Comparison of ENCODE assay signal across 8 mouse cellular contexts in genomic region chr3:52242457-52243105, GRCm38 (mm10). TPM values are rescaled to one million over a fixed set of nuclear protein-coding genes. Genes with fewer than 3 reads are reported as not detected.
DNase-seq lines count a peak whose midpoint lies in the region; ATAC-seq and TF ChIP-seq lines count a peak whose summit lies in the region.

No protein-coding gene starts in this region.

- no peaks in the 10 kb centered on the region for H3K79me2 ChIP-seq in liver, adult 2 months (ENCODE audit: control insufficient read depth, insufficient read depth, low read length)

- H3K4me3 ChIP-seq in liver, adult 2 months (ENCODE audit: insufficient read depth, low read depth, low read length), result no peak overlapping the region
- H3K4me3 ChIP-seq in liver, embryonic 11.5 days (ENCODE audit: low read depth, low read length), result no peak overlapping the region
- no peak overlapping the region for H3K4me3 ChIP-seq in forebrain, postnatal 0 days (ENCODE audit: low read depth, low read length)
- no peak overlapping the region for H3K4me3 ChIP-seq in hindbrain, postnatal 0 days (ENCODE audit: low read length)
- H3K4me3 ChIP-seq in midbrain, embryonic 12.5 days, result no peak overlapping the region

- H3K4me1 ChIP-seq in liver, adult 2 months (ENCODE audit: control insufficient read depth, insufficient read depth, low read length), result no peaks in the 10 kb centered on the region
- no peaks in the 10 kb centered on the region for H3K4me1 ChIP-seq in liver, embryonic 11.5 days (replicated peaks; ENCODE audit: control insufficient read depth, insufficient read depth, low read length)
- no peaks in the 10 kb centered on the region for H3K4me1 ChIP-seq in forebrain, postnatal 0 days (ENCODE audit: insufficient read depth)
- no peaks in the 10 kb centered on the region for H3K4me1 ChIP-seq in hindbrain, postnatal 0 days (ENCODE audit: insufficient read depth, low read length)
- H3K4me1 ChIP-seq in midbrain, embryonic 12.5 days, result no peaks in the 10 kb centered on the region

- no peak; the same call in 1 of the 2 replicates for ATAC-seq in liver, embryonic 11.5 days (replicated peaks; ENCODE audit: low FRiP score)
- peak; percentile 91 for ATAC-seq in forebrain, postnatal 0 days
- peak; percentile 81 for ATAC-seq in hindbrain, postnatal 0 days
- ATAC-seq in midbrain, embryonic 12.5 days (ENCODE audit: low FRiP score, low read depth), result peak; percentile 49; the same call in 1 of the 2 replicates

- no peaks in the 10 kb centered on the region for H3K27me3 ChIP-seq in liver, adult 2 months (ENCODE audit: control insufficient read depth, insufficient read depth, low read length)
- H3K27me3 ChIP-seq in liver, embryonic 11.5 days (replicated peaks; ENCODE audit: control insufficient read depth, insufficient read depth, low read length), result no peaks in the 10 kb centered on the region
- no peaks in the 10 kb centered on the region for H3K27me3 ChIP-seq in forebrain, postnatal 0 days (ENCODE audit: insufficient read depth, low read length)
- H3K27me3 ChIP-seq in hindbrain, postnatal 0 days (ENCODE audit: insufficient read depth, low read length), result no peaks in the 10 kb centered on the region
- H3K27me3 ChIP-seq in midbrain, embryonic 12.5 days, result peaks cover 6% of the 10 kb centered on the region

- no peaks in the 10 kb centered on the region for H3K36me3 ChIP-seq in liver, adult 2 months (ENCODE audit: control insufficient read depth, insufficient read depth, low read length)
- no peaks in the 10 kb centered on the region for H3K36me3 ChIP-seq in liver, embryonic 11.5 days (ENCODE audit: control insufficient read depth, insufficient read depth, low read length)
- H3K36me3 ChIP-seq in forebrain, postnatal 0 days (ENCODE audit: insufficient read depth), result no peaks in the 10 kb centered on the region
- no peaks in the 10 kb centered on the region for H3K36me3 ChIP-seq in hindbrain, postnatal 0 days (ENCODE audit: insufficient read depth, low read length)
- H3K36me3 ChIP-seq in midbrain, embryonic 12.5 days, result no peaks in the 10 kb centered on the region

- H3K4me2 ChIP-seq in liver, embryonic 11.5 days, result no peak overlapping the region
- no peak overlapping the region for H3K4me2 ChIP-seq in forebrain, postnatal 0 days (ENCODE audit: low read depth)
- H3K4me2 ChIP-seq in hindbrain, postnatal 0 days (ENCODE audit: low read depth, low read length), result no peak overlapping the region
- H3K4me2 ChIP-seq in midbrain, embryonic 12.5 days (replicated peaks), result no peak overlapping the region

- DNase-seq in liver, adult 2 months (ENCODE audit: extremely low read depth, low read depth, low spot score), result peak; percentile 32
- no peak for DNase-seq in liver, embryonic 11.5 days (ENCODE audit: low spot score)
- peak; percentile 74 for DNase-seq in cerebellum, adult 11 months
- peak; percentile 90 for DNase-seq in forebrain, postnatal 0 days
- DNase-seq in hindbrain, postnatal 0 days (ENCODE audit: low spot score), result peak; percentile 87
- DNase-seq in left cerebral cortex, adult 18-20 months (ENCODE audit: low spot score in 2 of 2), result peak; percentile 82 to 89
- DNase-seq in spleen, postnatal 10 days (ENCODE audit: low spot score in 2 of 2), result peak; percentile 40 to 74

- no peak overlapping the region for H3K9ac ChIP-seq in liver, adult 2 months (ENCODE audit: low read depth, low read length)
- H3K9ac ChIP-seq in liver, embryonic 11.5 days (ENCODE audit: low read depth, low read length), result no peak overlapping the region
- no peak overlapping the region for H3K9ac ChIP-seq in forebrain, postnatal 0 days
- H3K9ac ChIP-seq in hindbrain, postnatal 0 days (replicated peaks; ENCODE audit: low read length), result no peak overlapping the region
- no peak overlapping the region for H3K9ac ChIP-seq in midbrain, embryonic 12.5 days (replicated peaks)

- no peak for TF ChIP-seq POLR2A in liver, adult 2 months (IDR thresholded peaks at IDR 0.05; ENCODE audit: extremely low read depth, insufficient read depth, low read length)

- WGBS in liver, adult 2 months, result 38% methylated on average over 6 of the region's 6 CpGs
- 43% methylated on average over 6 of the region's 6 CpGs for WGBS in liver, embryonic 11.5 days
- WGBS in forebrain, postnatal 0 days, result 39% methylated on average over 6 of the region's 6 CpGs
- 44% methylated on average over 6 of the region's 6 CpGs for WGBS in hindbrain, postnatal 0 days
- WGBS in midbrain, embryonic 12.5 days, result 42% methylated on average over 6 of the region's 6 CpGs

- H3K9me3 ChIP-seq in liver, embryonic 11.5 days (ENCODE audit: control insufficient read depth, low read length), result no peaks in the 10 kb centered on the region
- H3K9me3 ChIP-seq in forebrain, postnatal 0 days (ENCODE audit: low read length), result no peaks in the 10 kb centered on the region
- no peaks in the 10 kb centered on the region for H3K9me3 ChIP-seq in hindbrain, postnatal 0 days (ENCODE audit: low read length)
- no peaks in the 10 kb centered on the region for H3K9me3 ChIP-seq in midbrain, embryonic 12.5 days

- TF ChIP-seq CTCF in liver, adult 2 months (IDR thresholded peaks at IDR 0.05; ENCODE audit: low read depth, low read length), result peak; percentile 52
- TF ChIP-seq CTCF in forebrain, postnatal 0 days (IDR thresholded peaks at IDR 0.05; ENCODE audit: low read depth), result peak; percentile 94
- TF ChIP-seq CTCF in hindbrain, postnatal 0 days (IDR thresholded peaks at IDR 0.05; ENCODE audit: low read depth), result peak; percentile 89

- no peak overlapping the region for H3K27ac ChIP-seq in liver, adult 2 months (replicated peaks; ENCODE audit: insufficient read depth, low read depth, low read length)
- no peak overlapping the region for H3K27ac ChIP-seq in liver, embryonic 11.5 days (ENCODE audit: low read depth, low read length)
- no peak overlapping the region for H3K27ac ChIP-seq in forebrain, postnatal 0 days (ENCODE audit: low read depth, low read length)
- H3K27ac ChIP-seq in hindbrain, postnatal 0 days, result no peak overlapping the region
- H3K27ac ChIP-seq in midbrain, embryonic 12.5 days (replicated peaks), result no peak overlapping the region

RNA-seq across cellular contexts. Expression of gene Foxo1, which starts 25.6 kb away (rescaled TPM):
- 6.5 and 10.3 TPM in 2 replicates for total RNA-seq in liver, adult 2 months (2014; rRNA removed)
- polyA plus RNA-seq in liver, adult 2 months (2012; rRNA removed), result 5.8 and 7.4 TPM in 2 replicates
- 3.6 TPM in 2 replicates for polyA plus RNA-seq in liver, embryonic 11.5 days (2014; fragmentation: Nextera tagmentation; extraction: Ambion mirVana)
- total RNA-seq in forebrain, postnatal 0 days (2014; rRNA removed), result 6.3 and 8.1 TPM in 2 replicates
- 5.0 and 6.3 TPM in 2 replicates for polyA plus RNA-seq in forebrain, postnatal 0 days (2015; fragmentation: Nextera tagmentation; extraction: Ambion mirVana)
- total RNA-seq in hindbrain, postnatal 0 days (2014; rRNA removed), result 4.8 and 5.2 TPM in 2 replicates
- polyA plus RNA-seq in hindbrain, postnatal 0 days (2015; fragmentation: Nextera tagmentation; extraction: Ambion mirVana), result 3.1 and 3.2 TPM in 2 replicates
- total RNA-seq in left cerebral cortex, adult 18-20 months (2021), result 10 to 100 TPM; 10.0 to 12.9 TPM
- 3.6 TPM in 2 replicates for polyA plus RNA-seq in midbrain, embryonic 12.5 days (2016; fragmentation: Nextera tagmentation; extraction: Ambion mirVana)
